Mouse (Mus musculus): ENCODE data around the gene AA467197.

Gene AA467197

GRCm38 (mm10) chr2:122638029-122638428, 1.2 kb downstream of the AA467197 start:
- DNase-seq (ENCODE audit: low spot score in 2 of 2): no peak

GRCm38 (mm10) chr2:122638673-122639072, 1.9 kb downstream of the AA467197 start:
- no peak for DNase-seq (ENCODE audit: low spot score in 2 of 2)

DNA sequence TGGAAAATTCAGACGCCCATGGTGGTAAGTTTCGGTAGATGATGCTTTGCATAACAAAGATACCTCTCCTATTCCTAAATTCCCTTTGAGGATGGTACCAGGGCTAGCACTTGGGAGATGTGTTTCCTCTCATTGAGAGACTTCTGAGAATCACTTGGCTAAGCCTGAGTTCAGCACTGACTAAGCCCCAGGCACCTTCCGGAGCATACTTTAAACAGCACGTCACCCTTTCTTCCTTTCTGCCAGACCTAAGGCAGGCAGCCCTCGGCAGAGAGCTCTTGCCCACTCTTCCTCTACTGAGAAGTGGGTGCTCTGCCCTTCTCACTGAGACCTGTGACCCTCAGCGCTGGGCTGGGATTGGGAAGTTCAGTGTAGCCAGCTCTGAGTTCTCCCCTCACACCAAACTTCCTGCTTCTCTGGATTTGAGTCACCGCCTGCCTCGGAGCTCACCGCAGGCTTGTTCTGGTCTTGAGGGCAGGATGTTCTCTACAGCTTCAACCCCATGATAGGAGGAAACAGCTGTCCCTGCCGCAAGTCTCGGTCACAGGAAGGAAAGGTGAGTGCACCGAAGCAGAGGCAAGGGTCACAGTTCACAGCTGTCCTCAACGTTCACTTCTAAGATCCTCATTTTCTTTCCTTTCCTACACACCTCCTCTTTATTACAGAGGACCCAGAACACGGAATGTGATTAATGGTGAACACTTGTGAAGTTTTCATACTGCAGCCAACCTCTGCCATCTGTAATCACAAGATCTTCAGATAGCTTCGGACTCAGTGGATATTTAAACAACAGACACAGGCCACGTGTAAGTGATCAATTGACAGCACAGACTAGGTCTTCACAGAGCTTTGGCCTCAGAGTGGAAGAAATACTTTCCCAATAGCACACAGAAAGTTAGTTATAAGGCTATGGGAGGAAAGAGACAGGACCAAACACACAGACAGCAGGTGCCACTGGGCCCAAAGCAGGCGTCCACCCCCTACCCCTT, 15.6 kb downstream of the AA467197 start:
- no peak for DNase-seq (ENCODE audit: low spot score in 2 of 2)

GRCm38 (mm10) chr2:122656052-122656451, 19.3 kb downstream of the AA467197 start:
- DNase-seq (ENCODE audit: low spot score in 2 of 2): no peak

- DNase-seq (ENCODE audit: low spot score in 2 of 2): no peak
These were observed 20.0 kb downstream of the AA467197 start for GRCm38 (mm10) chr2:122656767-122657166.

GRCm38 (mm10) chr2:122657707-122658524, 21.1 kb downstream of the AA467197 start:
- no peak for DNase-seq (ENCODE audit: low spot score in 2 of 2)

- no peak for DNase-seq (ENCODE audit: low spot score in 2 of 2)
These were observed 23.0 kb downstream of the AA467197 start for GRCm38 (mm10) chr2:122659825-122660224.

DNA sequence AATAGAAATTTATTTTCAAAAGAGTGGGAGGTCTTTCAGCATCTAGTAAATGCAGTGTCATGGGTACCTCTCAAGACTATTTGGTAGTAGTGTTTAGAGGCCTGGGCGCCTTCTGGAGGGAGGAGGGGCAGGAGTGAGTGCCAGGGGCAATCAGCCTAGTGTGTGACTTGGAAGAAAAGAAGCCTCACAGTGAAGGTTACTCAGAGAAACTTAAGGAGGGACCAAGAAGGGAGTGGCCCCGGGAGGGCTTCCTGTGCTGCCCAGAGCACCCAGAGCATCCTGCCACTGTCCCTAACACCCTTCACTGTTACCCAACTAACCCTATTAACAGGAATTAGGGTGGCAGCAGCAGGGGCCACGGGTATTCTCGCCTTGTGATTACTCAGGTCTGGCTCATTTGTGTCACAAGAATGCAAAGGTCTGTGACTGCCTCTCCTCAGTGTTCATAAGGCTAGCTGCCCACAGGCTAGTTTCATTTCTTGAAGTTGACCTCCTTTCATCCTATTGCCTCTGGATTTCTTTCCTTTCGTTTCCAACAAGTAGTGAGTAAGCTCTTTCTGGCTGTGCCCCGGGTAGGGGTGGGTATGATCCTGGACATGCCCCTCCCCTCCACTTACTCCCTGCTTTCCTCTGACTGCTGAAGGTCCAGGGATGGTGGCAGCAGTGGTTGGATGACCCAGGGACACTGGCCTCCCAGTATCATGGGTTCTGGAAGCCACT, 28.6 kb downstream of the AA467197 start:
- no peak for DNase-seq (ENCODE audit: low spot score in 2 of 2)

GRCm38 (mm10) chr2:122665973-122666875, 29.4 kb downstream of the AA467197 start:
- DNase-seq (ENCODE audit: low spot score in 2 of 2): no peak

GRCm38 (mm10) chr2:122667856-122668255, 31.1 kb downstream of the AA467197 start:
- DNase-seq (ENCODE audit: low spot score in 2 of 2): peak in 1 of 2 experiments; percentile 17

GRCm38 (mm10) chr2:122671714-122672113, 34.9 kb downstream of the AA467197 start:
- no peak for DNase-seq (ENCODE audit: low spot score in 2 of 2)

DNA sequence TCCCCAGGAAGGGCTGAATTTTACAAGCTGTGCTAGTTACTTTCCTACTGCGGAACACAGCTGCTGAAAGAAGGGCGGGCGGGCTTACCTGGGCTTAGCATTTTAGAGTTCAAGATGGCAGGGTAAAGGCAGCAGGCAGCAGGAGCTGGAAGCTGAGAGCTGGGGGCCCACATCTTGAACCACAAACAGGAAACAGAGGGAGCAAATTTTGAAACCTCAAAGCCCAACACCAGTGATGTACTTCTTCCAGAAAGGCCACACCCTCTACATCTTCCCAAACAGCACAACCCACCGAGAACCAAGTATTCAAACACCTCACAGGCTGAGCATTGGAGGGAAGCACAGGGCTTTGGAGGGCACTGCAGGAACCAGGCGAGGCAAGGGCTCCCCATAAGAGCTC, 36.1 kb downstream of the AA467197 start:
- no peak for DNase-seq (ENCODE audit: low spot score in 2 of 2)

DNA sequence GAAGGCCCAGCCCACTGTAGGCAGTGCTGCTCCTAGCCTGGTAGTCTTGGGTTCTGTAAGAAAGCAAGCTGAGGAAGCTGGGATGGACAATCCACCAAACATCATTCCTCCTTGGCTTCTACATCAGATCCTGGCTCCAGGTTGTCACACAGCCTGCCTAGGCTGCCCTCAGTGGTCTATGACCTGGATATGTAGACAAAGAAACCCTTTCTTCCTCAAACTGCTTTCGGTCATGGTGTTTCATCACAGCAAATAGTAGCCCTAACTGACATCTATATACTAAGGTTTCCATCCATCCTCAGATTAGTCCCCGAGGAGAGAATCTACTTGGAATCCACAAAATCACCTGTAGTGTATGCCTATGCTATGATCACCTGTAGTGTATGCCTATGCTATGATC, 38.3 kb downstream of the AA467197 start:
- no peak for DNase-seq (ENCODE audit: low spot score in 2 of 2)

DNA sequence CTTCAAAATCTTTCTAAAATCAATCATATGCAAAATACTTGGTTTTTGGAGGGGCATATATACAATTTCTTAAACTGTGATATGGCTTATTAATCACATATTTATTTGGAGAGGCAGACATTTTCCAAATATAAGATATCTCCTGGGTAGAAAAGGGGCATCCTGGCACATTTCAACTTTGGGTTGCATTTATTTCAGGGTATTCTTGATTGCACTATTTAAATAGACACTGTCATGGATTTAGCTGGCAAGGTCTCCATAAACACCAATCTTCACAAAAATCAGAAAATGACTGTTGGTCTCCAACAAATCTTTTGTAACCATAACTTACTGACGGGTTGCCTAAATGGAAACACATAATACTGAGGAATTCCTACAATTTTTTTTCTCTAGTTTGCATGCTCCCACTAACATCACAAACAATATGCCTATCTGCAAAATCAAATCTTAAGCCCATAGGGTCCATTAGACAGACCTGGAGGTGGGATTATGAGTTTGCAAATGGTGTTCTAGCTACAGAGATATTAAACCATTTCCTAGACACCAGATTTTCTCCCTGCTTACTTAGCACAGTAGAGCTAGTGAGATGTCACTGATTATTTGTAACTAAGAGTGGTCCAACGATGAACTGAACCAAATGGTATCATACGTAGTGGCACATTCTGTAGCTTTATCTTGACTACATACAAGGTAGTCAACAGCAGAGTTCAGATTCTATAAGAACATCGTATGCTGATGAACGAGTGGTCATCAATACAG, 44.8 kb downstream of the AA467197 start:
- no peak for DNase-seq (ENCODE audit: low spot score in 2 of 2)

- no peak for DNase-seq (ENCODE audit: low spot score in 2 of 2)
These were observed 45.7 kb downstream of the AA467197 start for GRCm38 (mm10) chr2:122682520-122682919.

DNA sequence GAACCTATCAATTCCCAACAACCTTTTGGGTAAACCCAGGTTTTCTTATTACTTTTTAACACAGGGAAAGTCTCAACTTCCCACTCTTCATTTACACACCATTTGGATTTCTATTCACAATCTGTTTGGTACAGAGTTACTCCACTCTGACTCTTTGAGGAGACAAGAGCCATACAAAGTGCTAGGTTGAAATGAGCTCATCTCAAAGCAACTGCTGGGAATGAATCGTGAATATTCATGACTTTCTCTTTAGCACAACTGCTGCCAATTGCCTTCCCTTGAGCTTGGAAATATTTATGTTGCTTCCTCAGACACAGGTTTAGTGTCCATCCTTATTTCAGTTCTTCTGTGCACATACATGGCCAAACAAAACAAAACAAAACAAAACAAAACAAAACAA, 46.9 kb downstream of the AA467197 start:
- DNase-seq (ENCODE audit: low spot score in 2 of 2): no peak

- no peak for DNase-seq (ENCODE audit: low spot score in 2 of 2)
These were observed 49.9 kb downstream of the AA467197 start for GRCm38 (mm10) chr2:122686665-122687064.
